Mouse (Mus musculus) monocyte, adult 2 months (primary cell): ENCODE results near the gene Fnbp1.
A peak's percentile ranks its signal among the peaks of the same experiment; 100 is the strongest.

Experiments used
- DNase-seq, 2 experiments: peaks; one replicate each; pipeline ENCODE4 v3.0.0; 2022; ENCODE audit warnings: low spot score in 2 of 2, low read depth in 1 of 2

The Fnbp1 gene

DNA sequence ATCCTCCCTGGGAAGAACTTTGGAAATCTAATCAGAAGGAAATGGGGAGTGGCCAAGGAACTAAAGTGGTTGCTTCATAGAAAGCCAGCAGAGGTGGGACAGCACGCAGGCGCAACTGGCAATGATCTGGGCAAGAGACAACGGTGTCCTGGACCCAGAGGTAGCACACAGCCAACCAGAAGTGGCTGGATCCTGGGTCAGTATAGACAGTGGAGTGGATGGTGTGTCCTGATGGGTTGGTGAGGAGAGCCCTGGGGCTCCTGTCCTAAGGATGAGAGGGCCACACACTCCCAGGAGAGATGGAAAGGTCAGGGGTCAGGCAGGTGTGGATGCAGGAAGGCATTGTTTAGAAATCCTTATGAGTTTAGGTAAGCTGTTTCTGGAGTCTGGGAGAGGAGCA lies 40.5 kb downstream of the Fnbp1 start:
- no peak for DNase-seq

DNA sequence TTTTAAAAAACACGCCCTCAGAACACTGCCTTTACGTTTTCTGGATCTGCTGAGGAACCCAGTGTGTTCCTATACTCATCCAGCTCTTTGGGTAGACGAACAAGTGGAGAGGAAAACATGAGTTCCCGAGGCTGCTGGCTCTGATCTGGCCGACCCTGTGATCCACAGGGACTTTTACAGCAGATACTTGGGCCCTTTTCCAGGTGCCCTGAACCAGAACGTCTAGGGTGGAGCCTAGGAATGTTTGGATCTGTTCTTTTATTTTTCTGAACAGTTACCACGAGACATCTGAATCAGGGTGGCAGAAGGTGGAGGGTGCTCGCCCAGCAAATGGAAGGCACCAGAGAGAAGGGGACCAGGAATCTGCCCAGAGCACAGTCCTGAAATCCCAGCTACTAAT lies 42.7 kb downstream of the Fnbp1 start:
- DNase-seq, result no peak

DNA sequence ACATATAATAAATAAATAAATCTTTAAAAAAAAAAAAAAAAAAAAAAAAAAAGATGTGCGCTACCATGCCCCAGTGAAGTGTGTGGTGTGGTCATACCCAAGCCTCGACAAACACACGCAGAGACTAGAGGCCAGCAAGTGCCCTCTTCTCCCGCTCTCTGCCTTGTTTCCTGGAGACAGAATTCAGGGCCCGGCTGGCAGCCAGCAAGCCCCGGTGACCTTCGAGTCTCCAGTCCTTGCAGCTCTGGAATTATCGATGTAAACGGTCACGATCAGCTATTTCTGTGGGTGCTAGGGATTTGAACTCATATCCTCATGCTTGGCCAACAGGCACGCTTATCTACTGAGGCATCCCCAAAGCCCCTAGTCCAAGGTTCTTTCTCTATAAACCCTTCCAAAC lies 43.2 kb downstream of the Fnbp1 start:
- no peak for DNase-seq

DNA sequence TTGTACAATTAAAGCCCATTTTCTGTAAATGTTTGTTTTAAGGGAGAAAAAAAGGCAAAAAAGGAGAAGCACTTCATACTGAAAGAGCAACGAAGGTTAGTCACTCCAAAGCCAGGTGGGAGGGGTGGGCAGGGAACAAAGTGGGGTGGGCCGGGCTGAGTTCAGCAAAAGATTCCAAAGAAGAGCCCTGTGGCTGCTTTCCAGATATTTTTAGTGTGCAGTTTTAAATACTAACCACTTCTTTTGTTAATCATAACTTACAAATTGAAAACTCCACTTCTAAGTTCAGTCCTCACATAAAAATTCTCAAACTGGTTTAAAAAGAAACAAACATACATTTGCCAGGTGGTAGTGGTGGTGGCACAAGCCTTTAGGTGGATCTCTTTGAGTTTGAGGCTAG lies 44.5 kb downstream of the Fnbp1 start:
- no peak for DNase-seq

DNA sequence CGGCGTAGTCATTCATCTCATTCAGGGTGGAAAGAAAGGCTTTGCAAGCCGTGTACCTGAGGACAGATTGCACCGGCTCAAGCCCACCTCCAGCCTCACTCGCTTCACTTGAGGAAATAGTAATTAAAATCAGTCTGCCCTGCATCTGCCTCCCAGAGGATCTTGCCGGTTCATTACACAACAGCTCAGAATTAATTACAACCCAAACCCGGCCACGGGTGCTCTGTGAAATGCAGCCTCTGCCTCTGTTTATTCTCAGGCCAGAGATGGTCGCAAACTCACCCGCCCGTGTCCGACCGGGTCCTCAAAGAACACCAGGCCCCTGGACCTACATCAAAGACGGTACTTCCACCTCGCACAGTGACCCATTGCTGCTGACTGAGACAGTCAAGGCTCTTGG lies 45.7 kb downstream of the Fnbp1 start:
- no peak for DNase-seq

DNA sequence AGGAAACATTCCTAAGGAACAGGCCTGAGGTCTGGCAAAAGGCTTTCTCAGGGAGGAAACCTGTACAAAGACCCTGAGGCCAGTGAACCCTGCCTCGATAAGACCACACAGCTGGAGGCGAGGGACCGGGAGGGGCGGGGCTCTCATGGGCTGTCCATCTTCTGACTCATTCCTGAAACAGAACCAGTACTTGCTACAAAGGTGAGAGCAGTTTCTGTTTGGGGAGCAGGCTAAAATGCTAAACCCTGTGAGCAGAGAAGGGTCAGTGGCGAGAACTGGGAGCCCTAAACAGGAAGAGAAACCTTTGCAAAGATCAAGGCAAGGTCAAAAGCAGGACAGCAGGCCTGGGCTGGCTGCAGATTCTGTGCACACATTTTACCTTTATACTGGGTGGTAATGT lies 47.2 kb downstream of the Fnbp1 start:
- peak in 1 of 2 experiments; percentile 14 for DNase-seq

DNA sequence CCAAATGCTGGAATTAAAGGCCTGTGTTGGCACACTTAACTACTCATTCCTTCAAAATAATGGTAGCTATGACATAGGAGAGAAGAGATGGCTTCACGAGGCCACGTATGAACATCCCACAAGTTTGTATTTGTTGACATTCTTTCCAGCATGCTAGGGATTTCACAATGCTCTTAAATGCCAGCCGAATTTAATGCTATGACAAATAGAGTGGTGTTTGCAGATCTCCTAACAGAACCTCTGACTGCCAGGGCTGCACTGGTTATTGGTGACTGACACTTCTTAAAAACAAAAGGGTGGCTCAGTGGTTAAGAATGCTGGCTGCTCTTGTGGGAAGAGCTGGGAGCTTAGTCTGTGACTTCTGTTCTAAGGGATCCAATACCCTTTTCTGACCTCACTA lies 48.9 kb downstream of the Fnbp1 start:
- no peak for DNase-seq

DNA sequence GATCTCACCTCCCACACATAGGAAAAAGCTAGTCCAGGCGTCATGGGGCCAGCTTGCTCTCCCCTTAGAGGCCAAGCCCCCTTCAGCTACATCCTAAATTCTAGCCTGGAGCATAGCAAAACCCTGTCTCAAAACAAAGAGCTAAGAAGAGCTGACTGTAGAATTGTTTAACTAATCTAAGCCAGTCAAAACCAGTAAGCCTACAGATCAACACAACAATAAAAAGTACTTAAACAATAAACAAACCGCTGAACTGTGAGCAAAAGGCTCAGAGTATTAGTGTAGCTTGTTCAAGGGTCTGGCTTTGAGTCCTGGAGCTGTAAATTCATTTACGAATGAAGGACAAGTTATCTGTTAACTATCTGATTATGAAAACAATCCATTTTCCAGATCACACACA lies 50.6 kb downstream of the Fnbp1 start:
- no peak for DNase-seq

DNA sequence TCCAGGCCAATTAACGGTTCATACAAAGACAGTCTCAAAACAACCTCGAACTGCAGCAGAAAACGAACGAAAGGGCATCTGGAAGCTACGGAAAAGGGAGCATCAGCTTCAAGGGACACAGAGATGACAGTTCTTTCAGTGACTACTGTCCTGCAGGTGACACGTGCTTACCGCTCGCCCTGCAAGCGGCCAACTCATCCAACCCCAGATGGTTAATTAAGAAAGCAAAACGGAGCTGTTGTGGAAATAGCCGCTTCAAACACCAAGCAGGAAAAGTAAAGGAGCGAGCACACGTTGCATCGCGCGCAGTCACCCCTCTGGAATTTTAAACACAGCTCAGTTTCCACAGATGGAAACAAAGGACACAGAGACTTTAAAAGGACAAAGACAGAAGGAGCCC lies 52.2 kb downstream of the Fnbp1 start:
- DNase-seq, result no peak

DNA sequence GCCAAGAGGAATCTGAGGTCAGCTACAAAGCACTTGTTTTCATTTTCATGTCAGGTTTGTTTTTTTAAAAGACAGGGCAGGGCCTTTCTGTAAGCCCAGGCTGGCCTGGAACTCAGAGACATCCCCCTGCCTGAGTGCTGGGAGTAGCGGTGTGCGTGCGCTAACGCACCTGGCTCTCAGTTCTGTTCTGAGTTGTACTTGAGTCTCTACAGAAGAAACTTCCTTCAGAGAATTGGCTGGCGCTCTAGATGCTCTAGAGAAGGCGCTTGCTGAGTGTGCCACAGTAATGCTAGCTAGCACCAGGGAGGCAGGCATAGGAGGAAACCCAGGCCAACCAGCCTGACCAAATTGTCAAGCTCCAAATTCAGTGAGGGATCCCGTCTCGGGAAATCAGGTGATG lies 52.9 kb downstream of the Fnbp1 start:
- DNase-seq, result no peak

DNA sequence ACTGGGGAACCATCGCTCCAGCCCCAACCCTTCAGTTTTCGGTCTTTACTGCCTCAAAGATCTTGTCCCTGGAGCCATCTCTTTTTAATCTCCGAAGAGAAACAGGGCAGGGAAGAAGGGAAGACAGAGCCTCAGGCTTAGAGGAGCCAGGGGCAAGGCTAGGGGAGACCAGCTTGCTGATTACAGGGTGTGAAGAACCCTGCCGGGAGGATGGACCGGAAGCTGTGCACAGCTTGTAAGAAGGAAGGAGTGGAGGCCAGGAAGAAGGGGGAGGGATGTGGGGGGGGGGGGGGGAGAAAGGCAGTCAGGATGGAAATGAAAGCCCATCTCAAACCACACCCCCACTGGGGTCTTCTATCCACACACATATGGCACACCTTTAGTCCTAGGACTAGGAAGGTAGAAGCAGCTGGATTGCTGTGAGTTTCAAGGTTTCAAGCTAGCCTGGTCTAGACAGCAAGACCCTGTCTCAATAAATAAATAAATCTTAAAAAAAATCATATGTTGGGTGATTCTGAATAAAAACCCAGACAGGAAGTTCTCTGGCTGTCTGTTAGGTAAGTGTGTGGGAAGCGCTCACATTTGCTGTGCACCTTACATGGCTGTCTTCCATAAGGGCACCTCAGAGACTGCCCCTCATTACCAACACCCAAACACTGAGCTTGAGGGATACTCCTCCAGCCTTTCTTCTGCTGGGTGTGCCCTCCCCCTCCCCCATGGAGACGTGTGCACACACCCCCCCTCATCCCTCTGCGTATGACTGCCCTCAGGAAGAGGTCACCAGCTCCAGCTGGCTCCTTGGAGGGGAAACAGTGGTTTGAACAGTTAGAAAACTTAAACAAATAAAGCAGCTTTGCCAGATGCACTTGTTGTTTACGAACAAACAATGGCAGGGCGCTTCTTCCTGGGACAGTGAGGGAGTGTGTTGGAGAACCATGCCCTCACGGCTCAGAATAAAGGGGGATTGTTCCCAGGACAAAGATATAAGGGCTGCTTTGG lies 53.8 kb downstream of the Fnbp1 start:
- DNase-seq, result no peak

DNA sequence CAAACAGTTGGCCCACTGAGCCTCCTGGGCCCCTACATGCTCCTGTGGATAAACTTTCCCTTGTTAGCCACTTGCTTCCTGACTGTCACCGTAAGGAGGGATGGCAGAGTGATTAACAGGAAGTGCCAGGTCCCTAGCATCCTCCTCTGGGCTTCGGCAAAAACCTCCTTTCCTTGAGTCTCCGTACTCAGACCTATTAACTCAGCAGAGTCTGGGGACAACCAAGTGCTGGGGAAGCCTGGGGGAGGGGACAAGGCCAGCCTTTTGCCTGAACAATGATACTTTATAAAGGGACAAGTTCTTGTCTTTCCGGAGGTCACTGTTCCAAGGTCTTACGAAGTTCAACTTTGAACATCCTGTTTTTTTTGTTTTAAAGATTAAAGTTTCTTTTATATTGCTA lies 54.7 kb downstream of the Fnbp1 start:
- no peak for DNase-seq

DNA sequence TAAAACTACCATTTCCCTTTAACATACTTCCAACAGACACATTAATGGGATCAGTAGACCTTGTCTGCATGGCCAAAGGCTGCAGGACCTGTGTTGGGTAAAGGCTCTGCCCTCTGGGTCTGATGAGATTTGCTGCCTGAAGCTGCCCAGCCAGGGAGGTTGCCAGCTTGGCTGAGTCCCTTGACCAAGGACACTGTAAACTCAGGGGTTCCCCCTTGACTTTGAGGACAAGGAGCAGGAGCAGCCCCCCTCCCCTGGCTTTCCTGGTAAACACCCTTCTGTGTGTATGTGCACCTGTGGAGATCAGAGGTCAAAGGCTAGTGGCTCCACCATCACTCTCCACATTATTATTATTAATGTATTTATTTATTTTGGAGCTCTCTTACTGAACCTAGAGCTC lies 55.3 kb downstream of the Fnbp1 start:
- DNase-seq, result no peak

DNA sequence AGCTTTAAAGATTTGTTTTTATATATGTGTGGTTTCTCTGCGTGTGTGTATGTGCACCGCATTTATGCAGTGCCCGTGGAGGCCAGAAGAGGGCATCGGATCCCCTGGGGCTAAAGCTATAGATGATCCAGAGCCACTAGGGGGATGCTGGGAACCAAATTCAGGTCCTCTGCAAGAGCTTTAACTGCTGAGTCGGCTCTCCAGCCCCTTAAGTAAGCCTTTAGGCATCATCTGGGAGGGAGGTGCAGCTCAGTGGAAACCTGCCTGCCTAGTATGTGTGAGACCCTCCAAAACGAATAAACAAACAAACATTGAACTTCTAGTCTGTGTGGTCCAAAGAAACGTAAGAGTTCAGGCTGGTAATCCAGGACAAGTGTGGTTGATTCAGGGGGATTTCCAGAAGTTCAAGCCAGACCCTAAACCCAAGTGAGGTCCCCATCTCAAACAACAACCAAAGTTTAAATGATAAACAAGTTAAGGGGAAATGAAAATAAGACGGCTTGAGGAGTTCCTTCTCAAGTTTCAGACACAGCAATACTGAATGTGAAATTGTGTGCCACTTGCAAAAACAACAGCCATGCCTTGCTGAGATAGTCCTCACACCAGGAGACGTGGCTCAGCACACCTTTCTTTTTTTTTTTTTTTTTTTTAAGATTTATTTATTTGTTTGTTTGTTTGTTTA lies 57.5 kb downstream of the Fnbp1 start:
- no peak for DNase-seq

DNA sequence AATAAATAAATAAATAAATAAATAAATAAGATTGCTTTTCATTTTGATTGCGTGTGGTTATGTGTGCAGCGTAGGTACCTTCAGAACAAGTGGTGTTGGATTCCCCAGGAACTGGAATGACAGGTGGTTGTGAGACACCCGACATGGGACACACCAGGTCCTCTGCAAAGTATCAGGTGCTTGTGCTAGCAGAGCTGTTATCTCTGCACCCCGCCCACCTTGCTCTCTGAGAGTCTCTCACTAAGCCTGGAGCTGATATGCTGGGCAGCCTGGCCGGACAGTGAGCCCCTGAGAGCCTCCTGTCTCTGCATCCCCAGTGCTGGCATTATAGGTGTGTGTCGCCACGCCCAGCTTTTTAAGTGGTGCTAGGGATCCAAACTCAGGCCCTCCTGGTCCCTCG lies 58.4 kb downstream of the Fnbp1 start:
- DNase-seq, result no peak

DNA sequence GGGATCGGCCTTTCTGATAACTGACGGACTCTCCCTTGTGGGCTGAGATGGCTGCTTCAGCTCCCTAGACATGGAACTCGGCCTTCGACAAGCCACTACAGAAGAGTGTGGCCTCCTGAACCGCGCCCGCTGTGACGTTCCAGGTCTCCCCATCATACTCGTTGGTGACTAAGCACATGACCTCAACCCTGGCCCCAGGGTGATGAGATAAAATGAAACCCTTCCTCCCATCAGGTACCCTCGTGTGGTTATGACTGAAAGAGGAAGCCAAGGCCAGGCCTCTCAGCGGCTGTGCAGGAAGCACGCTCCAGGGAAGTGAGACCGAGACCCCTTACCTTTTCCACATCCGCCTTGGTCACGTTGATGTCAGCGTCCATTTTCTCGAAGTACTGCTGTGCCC lies 59.2 kb downstream of the Fnbp1 start:
- DNase-seq, result peak; percentile 76 to 83

DNA sequence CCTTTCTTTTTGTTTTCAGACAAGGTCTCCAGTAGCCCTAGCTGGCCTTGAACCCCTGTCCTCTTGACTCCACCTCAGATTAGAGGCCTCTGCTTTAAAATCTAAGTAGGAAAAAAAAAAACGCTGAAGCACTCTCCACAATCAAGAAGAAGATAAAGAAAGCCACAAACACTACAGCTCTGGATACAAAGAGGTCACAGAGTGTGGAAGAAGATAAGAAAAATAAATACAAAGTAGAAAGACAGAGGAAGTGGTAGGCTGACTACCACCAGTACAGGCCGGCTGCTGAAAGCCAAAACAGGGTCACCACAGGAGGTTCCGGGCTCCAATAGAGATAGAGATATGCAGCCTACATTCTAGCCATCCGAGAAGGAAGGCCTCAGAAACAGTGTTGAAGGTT lies 60.5 kb downstream of the Fnbp1 start:
- DNase-seq, result no peak

DNA sequence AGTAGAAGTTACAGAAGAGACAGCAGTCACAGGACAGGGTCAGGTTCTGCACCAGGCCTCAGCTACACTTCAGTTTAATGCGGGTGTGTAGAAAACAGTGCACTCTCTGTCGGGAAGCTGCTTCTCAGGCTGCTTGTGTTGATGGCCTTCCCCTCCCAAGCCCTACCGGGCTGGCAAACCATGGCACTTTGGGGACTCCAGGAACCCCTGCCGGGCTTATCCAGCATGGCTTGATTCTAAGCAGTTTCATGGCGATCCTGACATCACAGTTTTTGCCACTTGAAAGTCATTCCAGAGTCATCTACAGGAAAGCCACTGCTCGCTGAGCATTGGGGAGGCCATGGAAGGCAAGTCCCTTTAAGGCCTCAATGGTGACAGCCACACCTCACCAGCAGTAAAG lies 62.7 kb downstream of the Fnbp1 start:
- no peak for DNase-seq

DNA sequence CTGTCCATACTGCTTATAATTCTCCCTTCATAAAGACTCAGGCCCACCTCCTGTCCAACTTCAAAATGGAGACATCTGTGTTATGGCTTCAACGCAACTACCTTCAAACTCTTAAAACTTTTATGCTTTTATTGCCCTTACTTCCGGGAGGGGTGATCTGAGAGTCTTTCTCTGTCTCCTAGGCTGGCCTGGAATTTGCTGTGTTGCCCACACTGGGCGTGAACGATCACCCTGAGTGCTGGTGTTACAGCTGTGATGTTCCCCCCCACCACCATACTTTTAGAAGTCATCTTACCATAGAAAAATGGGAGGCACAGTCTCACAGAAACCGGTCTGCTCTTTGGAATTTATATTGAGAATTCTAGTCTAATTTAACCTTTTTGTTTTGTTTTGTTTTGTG lies 64.2 kb downstream of the Fnbp1 start:
- no peak for DNase-seq

DNA sequence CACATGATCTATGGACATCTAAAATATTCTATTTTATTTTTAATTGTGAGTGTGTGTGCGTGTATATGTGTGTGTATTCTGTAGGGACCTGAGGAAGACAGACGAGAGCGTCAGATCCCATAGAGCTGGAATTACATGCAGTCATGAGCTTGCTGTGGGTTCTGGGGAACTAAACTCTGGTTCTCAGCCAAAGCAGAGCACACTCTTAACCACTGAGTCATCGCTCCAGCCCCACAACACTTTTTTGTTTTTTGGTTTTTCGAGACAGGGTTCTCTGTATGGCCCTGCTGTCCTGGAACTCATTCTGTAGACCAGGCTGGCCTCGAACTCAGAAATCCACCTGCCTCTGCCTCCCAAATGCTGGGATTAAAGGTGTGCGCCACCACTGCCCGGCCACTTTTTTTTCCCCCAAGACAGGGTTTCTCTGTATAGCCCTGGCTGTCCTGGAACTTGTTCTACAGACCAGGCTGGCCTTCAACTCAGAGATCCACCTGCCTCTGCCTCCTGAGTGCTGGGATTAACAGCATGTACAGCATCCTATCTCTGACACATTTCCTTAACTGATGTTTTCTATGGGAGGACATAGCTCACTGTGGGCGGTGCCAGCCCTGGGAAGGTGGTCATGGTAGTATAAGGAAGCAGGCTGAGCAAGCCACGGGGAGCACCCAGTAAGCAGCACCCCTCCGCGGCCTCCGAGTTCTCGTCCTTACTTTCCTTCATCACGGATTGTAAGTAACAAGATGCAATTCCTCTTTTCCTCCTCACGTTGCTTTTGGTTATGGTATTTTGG lies 65.3 kb downstream of the Fnbp1 start:
- DNase-seq, result no peak

DNA sequence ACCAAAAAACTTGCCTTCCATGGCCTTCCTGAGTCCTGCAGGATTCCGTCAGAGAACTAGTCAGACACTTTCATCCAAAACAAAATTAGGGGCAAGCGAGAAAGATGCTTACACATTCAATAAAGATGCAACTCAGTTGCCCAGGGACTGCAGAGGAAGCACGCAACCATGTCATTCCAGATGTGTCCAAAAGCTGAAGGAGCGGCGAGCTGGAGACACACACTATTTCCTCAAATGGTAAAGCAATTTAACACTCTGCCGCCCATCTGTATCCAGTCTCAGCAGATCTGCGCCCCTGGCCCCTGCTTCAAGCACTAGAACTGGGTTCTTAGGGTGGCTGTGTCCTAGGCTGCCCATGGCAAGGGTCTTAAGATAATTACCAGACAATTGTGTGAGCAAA lies 66.0 kb downstream of the Fnbp1 start:
- DNase-seq, result no peak

DNA sequence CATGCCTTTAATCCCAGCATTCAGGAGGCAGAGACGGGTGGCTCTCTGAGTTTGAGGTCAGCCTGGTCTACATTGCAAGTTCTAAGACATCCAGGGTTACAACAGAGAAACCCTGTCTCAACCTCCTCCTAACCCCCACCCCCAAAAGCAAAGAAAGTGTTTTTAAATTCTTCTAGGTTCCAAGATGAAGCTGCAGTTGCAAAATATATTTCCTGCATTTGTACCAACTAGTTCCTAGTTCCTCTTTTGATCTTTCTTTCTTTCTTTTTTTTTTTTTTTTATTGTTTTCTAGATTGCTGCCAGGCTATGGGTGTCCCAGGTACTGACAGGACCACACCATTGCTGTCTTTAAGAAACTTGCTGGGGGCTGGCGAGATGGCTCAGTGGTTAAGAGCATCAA lies 66.6 kb downstream of the Fnbp1 start:
- DNase-seq, result no peak
